Mouse (Mus musculus) midbrain, embryonic 13.5 days (tissue): ENCODE measurements at regions not wholly inside any gene's neighbourhood (a gene's known extent, or its start where the extent isn't known, plus 50 kb on each side); places are given as distances from the start of the nearest gene placed in this dataset.
A peak's percentile ranks its signal among the peaks of the same experiment; 100 is the strongest.

Experiments
- ATAC-seq: fragments of 200-750 bp; cut with Nextera tagmentation; 2 replicates; pipeline ENCODE4 v1.8.0; 2017; ENCODE audit warnings: mild to moderate bottlenecking, moderate TSS enrichment, moderate library complexity
- H3K27ac ChIP-seq: fragments of 300-500 bp; sonication (generic); 2 replicates; pipeline ENCODE4 v1.5.1; 2015; ENCODE audit warnings: inconsistent platforms, mild to moderate bottlenecking, moderate library complexity
- H3K27me3 ChIP-seq: fragments of 300-500 bp; sonication (generic); 2 replicates; pipeline ENCODE4 v1.6.1; 2015; ENCODE audit warnings: mild to moderate bottlenecking, inconsistent platforms
- H3K36me3 ChIP-seq: fragments of 300-500 bp; sonication (generic); 2 replicates; pipeline ENCODE4 v1.6.1; 2015; ENCODE audit warnings: mild to moderate bottlenecking, inconsistent platforms
- H3K4me1 ChIP-seq: fragments of 300-500 bp; sonication (generic); replicated peaks from 2 replicates; pipeline ENCODE4 v1.6.1; 2015; ENCODE audit warnings: inconsistent platforms
- H3K4me2 ChIP-seq: fragments of 300-500 bp; sonication (generic); replicated peaks from 2 replicates; pipeline ENCODE4 v1.6.1; 2015; ENCODE audit warnings: moderate library complexity, mild to moderate bottlenecking, inconsistent platforms
- H3K4me3 ChIP-seq: fragments of 300-500 bp; sonication (generic); replicated peaks from 2 replicates; pipeline ENCODE4 v1.5.1; 2015; ENCODE audit warnings: mild to moderate bottlenecking, inconsistent platforms
- H3K9ac ChIP-seq: fragments of 300-500 bp; sonication (generic); replicated peaks from 2 replicates; pipeline ENCODE4 v1.6.1; 2015; ENCODE audit warnings: mild to moderate bottlenecking, inconsistent platforms
- H3K9me3 ChIP-seq: fragments of 300-500 bp; sonication (generic); 2 replicates; pipeline ENCODE4 v1.6.1; 2016; ENCODE audit warnings: mild to moderate bottlenecking, inconsistent platforms
- WGBS: fragments of 180-500 bp; shearing (Covaris S2); methylation state at CpG from one replicate; pipeline ENCODE4 v1.1.7; 2015; 5-methylcytosine and 5-hydroxymethylcytosine counted together

DNA sequence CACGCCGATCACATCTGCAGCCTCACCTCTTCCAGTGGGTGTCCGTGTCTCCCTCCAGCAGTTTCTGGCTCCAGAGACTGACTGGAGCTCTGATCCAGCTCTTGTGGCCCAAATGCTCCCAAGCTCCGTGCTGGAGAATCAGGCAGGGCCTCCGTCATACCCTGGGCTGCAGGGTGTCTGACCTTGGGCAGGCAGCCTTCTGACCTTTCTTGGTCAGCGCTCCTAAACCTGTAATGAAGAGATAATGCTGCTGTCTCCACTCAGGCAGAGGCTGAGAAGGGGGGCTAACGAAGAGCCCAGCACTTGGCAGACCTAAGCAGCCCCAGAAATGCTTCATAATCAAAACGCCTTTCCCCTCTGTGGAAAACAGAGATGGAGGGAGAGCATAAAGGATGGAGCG, 89.9 kb upstream of the Mef2a start:
- Histone ChIP-seq H3K27me3 (peaks cover 17% of the 10 kb centered on the region; the same call in 1 of the 2 replicates), H3K36me3 (no peaks in the 10 kb centered on the region), H3K4me1 (peaks cover 14% of the 10 kb centered on the region), H3K9me3 (no peaks in the 10 kb centered on the region), H3K9ac (no peak overlapping the region), H3K4me2 (no peak overlapping the region), H3K27ac (no peak overlapping the region), H3K4me3 (no peak overlapping the region)
- WGBS: 30% methylated on average over 9 of the region's 9 CpGs
- ATAC-seq: peak; percentile 38; the same call in 1 of the 2 replicates

DNA sequence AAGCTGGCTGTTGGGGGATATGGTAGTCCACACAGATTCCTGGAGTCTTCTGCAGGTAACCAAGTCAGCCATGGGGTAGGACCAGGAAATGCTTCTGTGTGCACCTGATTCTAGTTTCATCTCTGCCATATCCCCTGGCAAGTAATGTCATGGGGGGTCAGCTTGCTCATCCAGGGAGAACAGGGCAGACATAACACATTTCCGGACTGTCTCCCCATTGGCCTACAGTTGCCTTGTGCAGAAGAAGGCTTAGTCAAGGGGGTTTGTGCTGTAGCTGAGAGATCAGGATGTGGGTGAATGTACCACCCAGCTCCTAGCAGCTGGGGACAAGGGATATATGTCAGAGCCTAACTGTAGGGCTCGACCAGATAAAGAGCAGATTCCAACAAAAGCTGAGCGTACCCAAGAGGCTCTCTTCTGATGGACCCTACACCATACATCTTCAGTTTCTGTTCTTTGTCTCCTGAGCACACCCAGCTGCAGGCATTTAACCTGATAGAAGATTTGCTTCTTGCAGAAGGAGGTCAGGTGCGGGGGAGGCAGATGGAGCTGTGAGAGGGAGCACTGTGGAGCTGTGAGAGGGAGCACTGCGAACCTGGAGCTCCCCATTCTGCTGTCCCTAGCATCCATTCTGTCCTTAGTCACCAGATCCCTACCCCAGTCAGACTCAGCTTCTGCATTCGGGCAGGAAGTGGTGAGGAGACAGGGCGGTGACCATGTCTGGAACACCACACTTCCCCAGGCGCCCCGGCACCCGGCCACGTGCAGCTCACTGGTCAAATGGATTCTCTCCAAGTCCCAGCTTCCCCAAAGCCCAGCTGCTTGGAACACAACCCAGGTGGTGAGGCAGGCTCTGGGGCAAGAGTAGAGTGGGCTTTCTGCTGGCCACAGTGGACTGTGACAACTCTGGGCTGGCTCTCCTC, 88.9 kb upstream of the Mef2a start:
- WGBS: 89% methylated on average over 11 of the region's 11 CpGs
- no peaks in the 10 kb centered on the region for H3K36me3 ChIP-seq
- no peak overlapping the region for H3K4me2 ChIP-seq
- H3K9ac ChIP-seq: no peak overlapping the region
- no peak for ATAC-seq
- no peak overlapping the region for H3K27ac ChIP-seq
- H3K9me3 ChIP-seq: no peaks in the 10 kb centered on the region
- peaks cover 14% of the 10 kb centered on the region; the same call in 1 of the 2 replicates for H3K27me3 ChIP-seq
- no peak overlapping the region for H3K4me3 ChIP-seq
- peaks cover 14% of the 10 kb centered on the region for H3K4me1 ChIP-seq

DNA sequence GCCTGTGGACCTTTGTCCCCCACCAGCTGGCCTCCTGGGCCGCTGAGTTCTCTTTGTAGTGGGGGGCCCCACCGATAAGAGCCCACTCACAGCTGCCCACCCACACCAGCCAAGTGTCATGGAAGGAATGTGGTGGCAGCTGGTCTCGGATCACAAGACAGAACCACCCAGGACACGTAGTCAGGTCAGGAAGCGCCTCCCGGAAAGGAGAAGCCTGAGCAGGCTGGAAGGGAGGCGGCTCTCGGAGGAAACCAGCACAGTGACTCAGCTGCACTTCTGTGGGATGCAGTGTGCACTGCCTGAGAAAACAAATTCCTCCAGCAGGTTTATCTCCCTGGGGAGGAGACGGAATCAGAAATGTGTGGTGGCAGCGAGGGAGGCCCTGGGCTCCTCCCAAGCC, 87.2 kb upstream of the Mef2a start:
- H3K4me1 ChIP-seq: peaks cover 14% of the 10 kb centered on the region
- no peaks in the 10 kb centered on the region for H3K36me3 ChIP-seq
- no peak overlapping the region for H3K27ac ChIP-seq
- H3K9ac ChIP-seq: no peak overlapping the region
- H3K4me3 ChIP-seq: no peak overlapping the region
- no peaks in the 10 kb centered on the region for H3K9me3 ChIP-seq
- no peak overlapping the region for H3K4me2 ChIP-seq
- ATAC-seq: no peak
- 82% methylated on average over 10 of the region's 10 CpGs for WGBS
- 0 out of 2 replicates have a peak, but pooled peaks cover 7% of the 10 kb centered on the region for H3K27me3 ChIP-seq

DNA sequence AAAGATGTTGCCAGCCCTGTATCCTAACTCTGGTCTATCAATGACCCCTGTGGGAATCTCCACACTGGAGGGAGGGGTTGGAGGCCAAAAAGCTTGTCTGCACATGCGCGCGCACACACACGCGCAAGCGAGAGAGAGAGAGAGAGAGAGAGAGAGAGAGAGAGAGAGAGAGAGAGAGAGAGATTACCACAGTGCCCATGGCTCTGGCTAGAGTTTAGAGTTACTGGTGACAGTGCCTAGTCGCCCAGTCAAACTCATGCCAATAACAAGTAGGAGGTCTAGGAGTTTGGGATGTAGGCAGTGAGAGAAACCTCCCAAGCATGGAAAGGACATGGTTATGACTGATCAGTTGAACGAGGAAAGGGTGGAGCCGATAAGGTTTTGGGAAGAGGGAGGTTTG, 86.6 kb upstream of the Mef2a start:
- no peaks in the 10 kb centered on the region for H3K9me3 ChIP-seq
- 96% methylated on average over 9 of the region's 9 CpGs for WGBS
- H3K4me1 ChIP-seq: peaks cover 14% of the 10 kb centered on the region
- H3K27ac ChIP-seq: no peak overlapping the region
- H3K36me3 ChIP-seq: no peaks in the 10 kb centered on the region
- no peak overlapping the region for H3K4me3 ChIP-seq
- no peak overlapping the region for H3K4me2 ChIP-seq
- H3K27me3 ChIP-seq: 0 out of 2 replicates have a peak, but pooled peaks cover 7% of the 10 kb centered on the region
- ATAC-seq: no peak
- no peak overlapping the region for H3K9ac ChIP-seq

DNA sequence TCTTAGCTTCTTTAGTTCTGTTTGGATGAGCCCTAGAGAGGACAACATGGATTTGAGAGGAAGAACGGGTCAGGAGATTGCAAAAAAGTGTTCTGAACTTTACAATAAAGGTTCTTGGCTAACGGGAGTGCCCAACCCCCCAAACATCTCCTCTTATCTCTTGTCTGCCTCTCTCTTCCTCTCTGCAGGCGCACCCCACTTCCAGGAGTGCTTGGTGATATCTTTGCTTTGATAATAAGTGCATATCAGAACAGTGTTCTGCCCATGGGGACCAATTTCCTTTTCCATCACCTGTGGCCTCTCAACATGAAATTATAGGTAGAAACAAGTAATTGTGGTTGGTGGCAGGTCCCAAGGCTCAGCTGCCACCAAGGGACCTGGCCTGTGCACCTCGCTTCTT, 86.0 kb upstream of the Mef2a start:
- Histone ChIP-seq H3K9me3 (no peaks in the 10 kb centered on the region), H3K4me1 (peaks cover 12% of the 10 kb centered on the region), H3K4me3 (no peak overlapping the region), H3K36me3 (no peaks in the 10 kb centered on the region), H3K27me3 (0 out of 2 replicates have a peak, but pooled peaks cover 7% of the 10 kb centered on the region), H3K9ac (no peak overlapping the region), H3K4me2 (no peak overlapping the region), H3K27ac (no peak overlapping the region)
- ATAC-seq: no peak
- WGBS: 88% methylated on average over 4 of the region's 4 CpGs

DNA sequence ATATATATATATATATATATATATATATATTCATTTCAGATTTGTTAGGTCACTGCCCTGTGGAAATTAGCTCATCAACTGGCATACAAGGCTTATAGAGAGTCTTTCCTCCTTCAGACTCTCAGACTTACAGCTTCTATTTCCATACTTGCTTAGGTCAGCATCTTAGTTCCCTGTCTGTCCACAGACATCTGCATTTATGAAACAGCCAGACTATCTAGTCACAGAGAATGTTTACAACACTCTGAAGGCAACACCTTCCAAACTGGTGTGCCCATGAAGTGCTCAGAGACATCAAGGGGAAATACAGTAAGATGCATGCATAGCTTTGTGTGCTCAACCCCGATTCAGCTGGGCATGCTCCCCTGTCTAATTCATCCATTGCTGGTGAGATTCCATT, 85.2 kb upstream of the Mef2a start:
- peaks cover 5% of the 10 kb centered on the region for H3K4me1 ChIP-seq
- no peak for ATAC-seq
- no peak overlapping the region for H3K4me3 ChIP-seq
- H3K9ac ChIP-seq: no peak overlapping the region
- H3K4me2 ChIP-seq: no peak overlapping the region
- H3K9me3 ChIP-seq: no peaks in the 10 kb centered on the region
- H3K36me3 ChIP-seq: no peaks in the 10 kb centered on the region
- no peak overlapping the region for H3K27ac ChIP-seq
- H3K27me3 ChIP-seq: 0 out of 2 replicates have a peak, but pooled peaks cover 7% of the 10 kb centered on the region
- WGBS: 98% methylated on average over 1 of the region's 1 CpGs

DNA sequence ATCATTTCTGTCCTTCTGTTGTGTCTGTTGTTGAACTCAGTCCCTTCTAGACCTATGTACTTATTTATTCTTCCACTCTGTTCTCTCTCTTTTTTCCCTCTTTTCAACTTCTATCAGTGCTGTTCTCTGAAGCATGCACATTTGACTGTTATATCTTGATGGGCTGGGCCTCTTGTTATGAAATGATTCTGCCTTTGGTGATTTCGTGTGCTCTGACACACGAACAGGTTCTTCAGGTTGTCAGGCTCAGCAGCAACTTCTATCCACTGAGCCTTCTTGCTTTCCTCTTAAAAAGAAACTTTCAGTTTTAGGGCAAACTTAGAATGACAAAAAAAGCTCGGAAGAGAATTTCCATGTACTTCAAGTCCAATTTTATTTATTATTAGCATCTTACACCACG, 83.4 kb upstream of the Mef2a start:
- ATAC-seq: no peak
- Histone ChIP-seq H3K9me3 (no peaks in the 10 kb centered on the region), H3K36me3 (no peaks in the 10 kb centered on the region), H3K4me3 (no peak overlapping the region), H3K9ac (no peak overlapping the region), H3K27me3 (no peaks in the 10 kb centered on the region), H3K4me2 (no peak overlapping the region), H3K27ac (no peak overlapping the region), H3K4me1 (no peaks in the 10 kb centered on the region)
- WGBS: 93% methylated on average over 4 of the region's 4 CpGs

DNA sequence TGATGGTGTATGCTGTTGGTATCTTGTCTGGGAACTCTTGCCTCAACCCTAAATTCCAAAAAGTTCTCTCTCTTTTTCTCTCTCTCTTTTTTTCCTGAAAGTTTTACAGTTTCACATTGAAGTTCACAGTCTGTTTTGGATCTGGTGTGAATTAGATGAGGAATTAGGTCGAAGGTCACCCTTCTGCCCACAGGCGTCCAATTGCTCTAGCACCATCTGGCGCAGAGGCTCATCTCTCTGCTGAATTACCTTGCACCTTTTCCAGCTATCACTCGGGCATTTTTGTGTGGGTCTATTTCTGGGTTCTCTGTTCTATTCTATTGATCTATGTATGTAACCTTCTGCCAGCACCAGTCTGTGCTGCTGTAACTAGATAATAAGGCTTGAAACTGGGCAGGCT, 81.8 kb upstream of the Mef2a start:
- ATAC-seq: no peak
- 78% methylated on average over 4 of the region's 4 CpGs for WGBS
- no peaks in the 10 kb centered on the region for H3K4me1 ChIP-seq

DNA sequence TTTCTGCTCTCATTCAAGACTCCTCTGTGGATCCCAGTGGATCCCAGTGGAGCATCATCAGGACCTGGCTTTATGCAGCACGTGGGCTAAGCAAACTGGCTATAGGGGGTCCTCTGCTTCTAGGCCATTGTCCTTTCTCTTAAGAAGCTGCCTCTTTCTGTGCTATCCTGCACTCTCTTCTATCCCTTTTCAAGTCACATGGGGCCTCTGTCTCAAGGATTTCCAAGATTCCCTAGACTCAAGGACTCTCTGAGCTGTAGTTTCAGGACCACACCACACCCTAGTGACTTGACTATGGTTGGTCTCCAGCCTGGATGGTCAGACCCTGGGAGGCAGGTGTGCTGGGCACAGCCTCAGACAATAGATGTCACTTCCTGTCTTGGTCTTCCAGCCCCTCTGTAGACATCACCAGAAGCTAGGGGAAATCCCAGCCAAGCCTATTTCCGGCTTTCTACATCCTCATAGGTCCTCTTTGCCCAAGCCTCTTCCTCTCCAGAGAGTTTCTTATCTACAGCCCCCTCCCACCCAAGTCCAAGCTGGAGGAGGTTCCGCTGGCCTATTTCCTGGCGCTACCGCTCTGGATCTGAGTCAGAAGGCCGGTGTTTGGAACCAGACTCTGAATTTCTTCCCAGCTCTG, 78.6 kb upstream of the Mef2a start:
- ATAC-seq: no peak
- Histone ChIP-seq H3K4me3 (no peak overlapping the region), H3K9me3 (no peaks in the 10 kb centered on the region), H3K4me1 (peaks cover 3% of the 10 kb centered on the region), H3K4me2 (no peak overlapping the region), H3K27me3 (no peaks in the 10 kb centered on the region), H3K27ac (no peak overlapping the region), H3K9ac (no peak overlapping the region), H3K36me3 (no peaks in the 10 kb centered on the region)
- WGBS: 88% methylated on average over 6 of the region's 6 CpGs

More for the DNA sequence above, 81.8 kb upstream of the Mef2a start:
- H3K27ac ChIP-seq: no peak overlapping the region
- no peaks in the 10 kb centered on the region for H3K36me3 ChIP-seq
- no peak overlapping the region for H3K4me2 ChIP-seq
- no peaks in the 10 kb centered on the region for H3K27me3 ChIP-seq
- H3K9me3 ChIP-seq: no peaks in the 10 kb centered on the region
- H3K4me3 ChIP-seq: no peak overlapping the region
- no peak overlapping the region for H3K9ac ChIP-seq

DNA sequence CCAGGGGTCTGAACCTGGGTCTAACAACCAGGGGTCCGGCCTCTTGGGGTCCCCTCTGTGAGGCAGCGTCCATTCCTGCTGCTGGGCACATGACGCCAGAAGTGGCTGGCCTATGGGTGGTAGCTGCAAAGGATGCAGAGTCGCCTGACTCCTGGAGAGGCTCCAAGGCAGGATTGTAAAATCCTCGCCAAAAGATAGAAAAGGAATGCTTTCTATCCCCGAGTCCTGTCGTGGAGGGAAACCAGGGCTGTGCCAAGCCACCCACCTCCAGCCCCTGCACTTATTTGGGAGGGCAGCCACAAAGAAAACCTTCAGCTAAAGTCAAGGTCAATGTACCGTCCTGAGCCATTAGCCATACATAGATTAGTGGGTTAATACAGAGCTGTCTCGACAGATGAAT, 73.9 kb upstream of the Mef2a start:
- no peak overlapping the region for H3K27ac ChIP-seq
- WGBS: 78% methylated on average over 9 of the region's 9 CpGs
- no peak for ATAC-seq
- H3K36me3 ChIP-seq: no peaks in the 10 kb centered on the region
- H3K4me1 ChIP-seq: peaks cover 42% of the 10 kb centered on the region
- H3K9me3 ChIP-seq: no peaks in the 10 kb centered on the region
- H3K9ac ChIP-seq: no peak overlapping the region
- H3K4me2 ChIP-seq: no peak overlapping the region
- H3K27me3 ChIP-seq: no peaks in the 10 kb centered on the region
- no peak overlapping the region for H3K4me3 ChIP-seq

DNA sequence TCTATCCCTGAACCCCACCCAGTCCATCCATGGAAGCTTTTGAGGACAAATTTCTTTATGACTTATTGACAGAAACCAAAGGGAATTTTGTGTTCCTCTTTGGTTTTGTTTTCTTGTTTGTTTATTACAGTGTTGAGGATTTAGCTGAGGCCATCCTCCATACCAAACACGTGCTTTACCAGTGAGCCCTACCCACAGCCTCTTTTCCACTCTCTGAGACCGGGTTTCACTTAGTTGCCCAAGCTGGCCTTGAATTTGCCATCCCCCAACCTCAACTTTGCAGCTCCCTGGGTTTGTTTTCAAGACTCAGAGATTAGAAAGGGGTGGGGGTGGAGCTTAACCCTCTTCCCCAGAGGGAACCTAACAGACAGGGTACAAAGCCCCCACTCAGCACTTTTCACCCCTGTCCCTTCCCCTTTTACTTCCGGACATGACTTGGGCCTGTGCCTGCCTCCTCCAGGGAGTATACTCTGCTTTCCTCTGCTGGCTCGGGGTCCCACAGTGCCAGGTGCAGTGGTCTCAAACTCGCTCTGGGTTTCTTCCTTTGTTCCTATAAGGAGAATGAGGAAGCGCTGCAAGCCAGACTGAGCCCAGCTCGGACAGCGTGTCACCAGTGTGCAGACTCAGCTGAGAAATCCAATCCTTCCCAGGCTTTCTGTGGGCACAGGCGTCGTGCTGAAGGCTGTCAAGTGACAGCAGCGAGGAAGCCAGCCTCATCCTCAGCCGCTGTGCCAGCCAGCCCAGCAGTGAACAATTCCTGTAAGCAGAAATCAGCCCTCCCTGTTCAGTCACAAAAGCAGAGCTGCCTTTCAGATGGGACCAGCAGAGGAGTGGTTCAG, 72.8 kb upstream of the Mef2a start:
- Histone ChIP-seq H3K27ac (peak overlapping the region; percentile 63; the same call in 1 of the 2 replicates), H3K9ac (peak overlapping the region; percentile 42), H3K36me3 (no peaks in the 10 kb centered on the region), H3K9me3 (no peaks in the 10 kb centered on the region), H3K4me2 (no peak overlapping the region), H3K27me3 (no peaks in the 10 kb centered on the region), H3K4me1 (peaks cover 42% of the 10 kb centered on the region), H3K4me3 (no peak overlapping the region)
- WGBS: 17% methylated on average over 12 of the region's 12 CpGs
- peak; percentile 47 for ATAC-seq

DNA sequence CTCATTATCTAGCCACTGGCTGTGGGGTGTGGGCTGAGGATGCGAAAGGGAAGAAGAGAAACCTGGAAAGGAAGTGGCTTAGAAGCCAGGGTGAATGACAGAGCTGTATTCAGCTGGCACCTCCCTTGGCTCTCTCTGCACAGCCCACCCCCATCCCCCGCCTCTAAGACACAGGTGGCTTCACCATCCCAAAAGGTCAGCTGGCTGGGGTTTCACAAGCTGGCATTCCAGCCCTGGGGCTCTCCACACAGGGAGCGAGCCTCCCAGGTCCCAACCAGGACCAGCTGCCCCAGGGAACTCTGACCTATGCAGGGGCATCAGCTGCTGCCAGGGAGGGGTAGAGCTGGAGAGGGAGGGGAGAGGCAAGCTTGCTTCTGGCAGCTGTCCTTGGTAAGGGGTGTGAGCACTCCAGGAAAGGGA, 71.9 kb upstream of the Mef2a start:
- H3K27me3 ChIP-seq: no peaks in the 10 kb centered on the region
- no peak overlapping the region for H3K4me2 ChIP-seq
- peak overlapping the region; percentile 68 for H3K27ac ChIP-seq
- H3K36me3 ChIP-seq: no peaks in the 10 kb centered on the region
- H3K4me3 ChIP-seq: no peak overlapping the region
- no peak overlapping the region for H3K9ac ChIP-seq
- no peaks in the 10 kb centered on the region for H3K9me3 ChIP-seq
- WGBS: 56% methylated on average over 3 of the region's 3 CpGs
- ATAC-seq: peak; percentile 62
- H3K4me1 ChIP-seq: peaks cover 42% of the 10 kb centered on the region
